Mouse (Mus musculus) lung, postnatal 36 days (tissue): ENCODE results near the gene Olfr855.

Experiments
- DNase-seq: peaks from one replicate; pipeline ENCODE4 v3.0.0; 2022; ENCODE audit warnings: mixed read lengths

Gene Olfr855

GRCm38 (mm10) chr9:19582317-19582716, at the start of gene Olfr855:
Olfr855 (plus strand) TSS chr9:19582617.
- no peak for DNase-seq

GRCm38 (mm10) chr9:19540976-19541375, 41.4 kb upstream of the Olfr855 start, which contains the start of gene Olfr853:
Olfr853 (minus strand) TSS chr9:19541076.
- no peak for DNase-seq

- DNase-seq = no peak
Observed at GRCm38 (mm10) chr9:19567282-19567681, 15.1 kb upstream of the Olfr855 start, which contains the start of gene Olfr854. Olfr854 (minus strand) TSS chr9:19567382.

GRCm38 (mm10) chr9:19621297-19621696, 38.9 kb downstream of the Olfr855 start:
- no peak for DNase-seq

- DNase-seq = peak; percentile 99
Observed at GRCm38 (mm10) chr9:19621843-19622822, 39.7 kb downstream of the Olfr855 start, which contains the start of gene Zfp317. Zfp317 (plus strand) TSS chr9:19622102.

- no peak for DNase-seq
Observed at GRCm38 (mm10) chr9:19629574-19629973, 47.2 kb downstream of the Olfr855 start.
